Mouse (Mus musculus): ENCODE data around the gene Slc2a12.

GRCm38 (mm10) chr10:22618842-22619241 lies 26.0 kb upstream of the Slc2a12 start:
- TF ChIP-seq CTCF (IDR thresholded peaks at IDR 0.05 in 2 of 3, conservative IDR thresholded peaks at IDR 0.05 in 1 of 3; ENCODE audit: control insufficient read depth in 1 of 3, insufficient read depth in 1 of 3, low read depth in 2 of 3, low read length in 3 of 3, poor library complexity in 1 of 3, severe bottlenecking in 1 of 3) (peak; percentile 48 to 84 (median 65)), KAT2A (conservative IDR thresholded peaks at IDR 0.05; ENCODE audit: low read depth, low read length) (no peak), TBP (IDR thresholded peaks at IDR 0.05; ENCODE audit: low read depth, low read length) (no peak), MAX (IDR thresholded peaks at IDR 0.05; ENCODE audit: low read length) (no peak), MAFK (IDR thresholded peaks at IDR 0.05; ENCODE audit: borderline replicate concordance, low read depth, low read length) (no peak), SMC3 (IDR thresholded peaks at IDR 0.05; ENCODE audit: low read depth, low read length) (peak; percentile 89), GATA1 (IDR thresholded peaks at IDR 0.05; ENCODE audit: low read depth, low read length) (no peak), TCF12 (IDR thresholded peaks at IDR 0.05; ENCODE audit: low read depth, low read length) (no peak), POLR2AphosphoS5 (IDR thresholded peaks at IDR 0.05; ENCODE audit: borderline replicate concordance, low read depth, low read length) (no peak), EP300 (IDR thresholded peaks at IDR 0.05; ENCODE audit: low read depth in 1 of 2, low read length in 2 of 2) (no peak), JUND (IDR thresholded peaks at IDR 0.05; ENCODE audit: low read depth, low read length) (no peak), BHLHE40 (IDR thresholded peaks at IDR 0.05; ENCODE audit: borderline replicate concordance, low read depth, low read length) (no peak)

Data from MEL (cell line).